Mouse (Mus musculus): ENCODE measurements around the gene Cic.

The Cic gene

DNA sequence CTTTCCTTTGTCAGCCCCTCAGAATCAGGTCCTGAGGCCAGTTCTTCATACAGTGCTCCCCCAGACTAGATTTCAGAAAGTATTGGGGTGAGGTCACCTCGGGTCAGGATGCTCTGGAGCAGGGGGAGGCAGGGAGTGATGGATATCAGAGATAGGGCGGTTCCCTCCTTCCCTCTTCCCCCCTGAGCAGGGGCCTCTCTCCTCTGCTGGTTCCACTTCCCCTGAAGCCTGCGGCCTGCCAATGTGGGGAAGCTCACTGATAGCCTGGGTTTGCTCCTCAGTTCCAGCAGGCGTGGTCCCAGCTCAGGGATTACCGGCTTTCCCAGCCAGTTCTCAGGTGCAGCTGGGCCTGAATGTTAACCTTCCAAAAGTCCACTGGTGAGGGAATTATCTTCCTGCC, 16.1 kb downstream of the Cic start:
- DNase-seq (ENCODE audit: low spot score): peak; percentile 17

DNA sequence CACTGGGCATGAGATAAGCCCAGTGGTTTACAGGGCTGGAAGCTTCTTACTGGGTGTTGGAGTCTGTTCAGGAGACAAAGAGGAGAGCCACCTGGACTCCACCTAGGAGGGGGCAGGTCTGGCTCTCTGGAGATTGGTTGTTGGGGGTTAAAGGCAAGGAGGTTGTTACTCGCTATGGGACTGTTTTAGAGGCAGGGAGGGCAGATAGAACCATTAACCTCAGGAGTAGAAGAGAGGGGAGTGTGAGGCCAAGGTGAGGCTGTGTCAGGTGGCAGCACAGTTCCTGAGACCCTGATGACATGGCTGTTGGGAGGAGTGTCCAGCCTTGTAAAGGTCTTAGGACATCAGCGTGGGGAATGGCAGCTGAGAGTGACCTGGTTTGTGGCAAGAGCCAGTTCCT, 16.7 kb downstream of the Cic start:
- no peak for DNase-seq (ENCODE audit: low spot score)

DNA sequence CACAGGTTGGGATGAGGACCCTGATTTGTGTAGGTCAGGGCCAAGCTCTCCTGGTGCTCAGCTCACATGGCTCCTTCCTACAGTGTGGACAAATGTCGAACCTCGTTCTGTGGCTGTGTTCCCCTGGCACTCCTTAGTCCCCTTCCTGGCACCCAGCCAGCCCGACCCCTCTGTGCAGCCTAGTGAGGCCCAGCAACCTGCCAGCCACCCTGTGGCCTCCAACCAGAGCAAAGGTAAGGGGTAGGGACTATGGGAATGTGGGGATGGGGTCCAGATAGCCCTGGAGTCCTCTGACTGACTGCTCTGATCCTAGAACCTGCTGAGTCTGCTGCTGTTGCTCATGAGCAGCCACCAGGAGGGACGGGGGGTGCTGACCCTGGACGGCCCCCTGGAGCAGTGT, 17.3 kb downstream of the Cic start:
- no peak for DNase-seq (ENCODE audit: low spot score)

DNA sequence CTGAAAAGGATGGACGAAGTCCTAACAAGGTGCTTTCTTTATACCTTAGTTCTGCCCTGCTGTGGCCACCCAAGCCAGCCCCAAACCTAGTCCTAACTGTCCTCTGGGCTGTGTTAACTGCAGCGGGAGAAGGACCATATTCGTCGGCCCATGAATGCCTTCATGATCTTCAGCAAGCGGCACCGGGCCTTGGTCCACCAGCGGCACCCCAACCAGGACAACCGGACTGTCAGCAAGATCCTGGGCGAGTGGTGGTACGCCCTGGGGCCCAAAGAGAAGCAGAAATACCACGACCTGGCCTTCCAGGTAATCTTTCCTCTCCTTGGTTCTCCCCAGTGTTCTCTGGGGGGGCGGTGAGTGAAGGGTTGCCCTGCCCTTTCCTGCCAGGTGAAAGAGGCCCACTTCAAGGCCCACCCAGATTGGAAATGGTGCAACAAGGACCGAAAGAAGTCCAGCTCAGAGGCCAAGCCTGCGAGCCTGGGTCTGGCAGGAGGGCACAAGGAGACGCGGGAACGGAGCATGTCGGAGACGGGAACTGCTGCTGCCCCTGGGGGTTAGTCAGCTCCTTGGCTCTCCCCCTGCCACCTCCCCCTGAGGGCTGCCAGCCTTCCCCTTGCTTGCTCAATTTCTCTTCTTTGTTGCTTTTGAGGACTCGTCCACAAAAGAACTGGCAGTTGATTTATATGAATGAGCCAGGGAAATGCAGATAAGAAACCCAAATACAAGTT, 18.2 kb downstream of the Cic start:
- DNase-seq (ENCODE audit: low spot score): no peak

DNA sequence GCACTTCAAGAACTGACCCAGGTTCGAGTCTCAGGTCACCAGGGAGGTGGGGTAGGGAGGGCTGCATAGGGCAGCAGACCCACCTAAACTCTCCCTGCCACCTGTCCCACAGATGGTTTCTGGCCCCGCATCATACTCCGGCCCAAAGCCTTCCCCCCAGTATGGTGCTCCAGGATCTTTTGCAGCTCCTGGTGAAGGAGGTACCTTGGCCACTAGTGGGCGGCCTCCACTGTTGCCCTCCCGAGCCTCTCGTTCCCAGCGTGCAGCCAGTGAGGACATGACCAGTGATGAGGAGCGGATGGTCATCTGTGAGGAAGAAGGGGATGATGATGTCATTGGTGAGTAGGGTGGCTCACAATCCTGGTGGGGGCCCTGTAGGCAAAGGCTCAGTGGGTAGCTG, 19.5 kb downstream of the Cic start:
- DNase-seq (ENCODE audit: low spot score): no peak

DNA sequence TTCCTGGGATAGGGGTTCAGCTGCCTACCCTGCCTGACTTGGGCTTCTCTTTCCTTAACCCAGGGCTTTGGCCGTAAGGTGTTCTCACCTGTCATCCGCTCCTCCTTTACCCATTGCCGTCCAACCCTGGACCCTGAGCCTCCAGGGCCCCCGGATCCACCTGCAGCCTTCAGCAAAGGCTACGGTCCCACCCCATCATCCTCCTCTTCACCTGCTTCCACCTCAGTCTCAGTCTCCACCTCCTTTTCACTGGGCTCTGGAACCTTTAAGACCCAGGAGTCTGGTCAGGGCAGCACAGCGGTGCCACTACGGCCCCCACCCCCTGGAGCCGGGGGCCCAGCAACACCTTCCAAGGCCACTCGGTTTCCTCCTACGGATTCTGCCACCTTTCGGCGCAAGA, 20.5 kb downstream of the Cic start:
- DNase-seq (ENCODE audit: low spot score): no peak

DNA sequence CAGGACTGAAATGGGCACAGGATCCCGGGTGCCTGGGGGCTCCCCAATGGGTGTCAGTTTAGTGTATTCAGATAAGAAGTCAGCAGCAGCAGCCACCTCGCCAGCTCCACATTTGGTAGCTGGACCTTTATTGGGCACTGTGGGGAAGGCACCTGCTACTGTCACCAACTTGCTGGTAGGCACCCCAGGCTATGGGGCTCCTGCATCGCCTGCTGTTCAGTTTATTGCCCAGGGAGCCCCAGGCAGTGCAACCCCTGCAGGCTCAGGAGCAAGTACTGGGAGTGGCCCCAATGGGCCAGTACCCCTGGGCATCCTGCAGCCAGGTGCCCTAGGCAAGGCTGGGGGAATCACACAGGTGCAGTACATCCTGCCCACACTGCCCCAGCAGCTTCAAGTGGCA, 21.2 kb downstream of the Cic start:
- no peak for DNase-seq (ENCODE audit: low spot score)

DNA sequence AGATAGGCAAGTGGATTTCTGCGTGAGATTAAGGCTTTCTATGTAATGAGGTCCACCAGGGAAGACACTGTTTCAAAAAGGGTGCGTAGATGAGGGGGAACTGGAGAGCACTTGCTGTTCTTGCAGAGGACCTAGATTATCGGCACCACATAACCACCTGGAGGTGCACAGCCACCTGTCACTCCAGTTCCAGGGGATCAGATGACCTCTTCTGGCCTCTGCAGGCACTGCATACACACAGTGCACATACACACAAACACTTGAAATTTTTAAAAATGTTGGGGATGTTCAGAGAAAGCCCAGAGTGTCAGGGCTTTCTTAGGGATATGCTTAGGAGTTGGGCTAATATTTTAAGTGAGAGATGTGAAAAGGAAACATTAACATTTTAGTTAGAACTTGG, 22.4 kb downstream of the Cic start:
- DNase-seq (ENCODE audit: low spot score): no peak

DNA sequence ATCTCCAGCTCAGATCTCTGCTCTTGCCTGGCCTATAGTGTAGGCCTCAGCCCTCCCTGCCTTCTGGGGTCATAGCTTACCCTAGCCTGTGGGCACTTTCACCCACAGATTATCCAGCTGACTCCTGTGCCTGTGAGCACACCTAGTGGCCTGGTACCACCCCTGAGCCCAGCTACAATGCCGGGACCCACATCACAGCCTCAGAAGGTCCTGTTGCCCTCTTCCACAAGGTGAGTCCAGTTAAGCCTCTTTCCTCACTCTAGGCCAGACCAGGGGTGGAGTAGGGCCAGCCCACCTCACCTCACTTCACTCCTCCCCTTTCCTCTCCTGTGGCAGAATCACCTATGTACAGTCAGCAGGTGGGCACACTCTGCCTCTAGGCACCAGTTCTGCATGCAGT, 23.0 kb downstream of the Cic start:
- no peak for DNase-seq (ENCODE audit: low spot score)

DNA sequence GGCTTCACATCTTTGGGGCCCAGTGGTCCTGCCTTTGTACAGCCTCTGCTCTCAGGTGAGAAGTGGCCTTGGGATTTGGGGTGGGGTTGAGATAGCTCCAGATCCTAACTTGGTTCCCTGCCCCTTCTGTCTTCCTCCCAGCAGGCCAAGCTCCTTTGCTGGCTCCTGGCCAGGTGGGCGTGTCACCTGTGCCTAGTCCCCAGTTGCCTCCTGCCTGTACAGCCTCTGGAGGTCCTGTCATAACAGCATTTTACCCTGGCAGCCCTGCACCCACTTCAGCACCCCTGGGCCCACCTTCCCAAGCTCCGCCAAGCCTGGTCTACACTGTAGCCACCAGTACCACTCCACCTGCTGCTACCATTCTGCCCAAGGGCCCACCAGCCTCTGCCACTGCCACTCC, 23.4 kb downstream of the Cic start:
- no peak for DNase-seq (ENCODE audit: low spot score)

DNA sequence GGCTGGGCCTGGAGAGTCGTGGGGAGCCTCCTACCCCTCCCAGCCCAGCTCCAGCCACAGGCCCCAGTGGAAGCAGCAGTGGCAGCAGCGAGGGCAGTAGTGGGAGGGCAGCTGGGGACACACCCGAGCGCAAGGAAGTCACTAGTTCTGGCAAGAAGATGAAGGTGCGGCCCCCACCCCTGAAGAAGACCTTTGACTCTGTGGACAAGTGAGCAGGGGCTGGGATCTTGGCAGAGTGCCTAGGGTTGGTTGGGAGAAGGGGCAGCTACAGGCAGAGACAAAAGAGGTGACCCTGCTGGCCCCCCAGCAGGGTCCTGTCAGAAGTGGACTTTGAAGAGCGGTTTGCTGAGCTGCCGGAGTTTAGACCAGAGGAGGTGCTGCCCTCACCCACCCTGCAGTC, 24.6 kb downstream of the Cic start:
- no peak for DNase-seq (ENCODE audit: low spot score)

DNA sequence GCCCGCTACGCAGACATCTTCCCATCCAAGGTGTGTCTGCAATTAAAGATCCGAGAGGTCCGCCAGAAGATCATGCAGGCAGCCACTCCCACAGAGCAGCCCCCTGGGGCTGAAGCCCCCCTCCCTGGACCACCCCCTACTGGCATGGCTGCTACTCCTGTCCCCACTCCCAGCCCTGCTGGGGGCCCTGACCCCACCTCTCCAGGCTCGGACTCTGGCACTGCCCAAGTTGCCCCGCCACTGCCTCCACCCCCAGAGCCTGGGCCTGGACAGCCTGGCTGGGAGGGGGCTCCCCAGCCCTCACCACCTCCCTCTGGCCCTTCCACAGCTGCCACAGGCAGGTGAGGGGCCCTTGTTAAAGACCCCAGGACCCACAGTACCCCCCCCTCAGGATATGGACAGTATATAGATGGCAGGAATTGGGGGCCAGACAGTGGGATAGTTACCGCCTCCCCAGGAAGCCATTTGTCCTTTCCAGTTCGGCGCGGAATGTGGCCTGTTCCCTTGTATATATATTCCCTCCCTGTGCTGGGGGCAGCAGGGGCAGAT, 25.8 kb downstream of the Cic start:
- no peak for DNase-seq (ENCODE audit: low spot score)

DNA sequence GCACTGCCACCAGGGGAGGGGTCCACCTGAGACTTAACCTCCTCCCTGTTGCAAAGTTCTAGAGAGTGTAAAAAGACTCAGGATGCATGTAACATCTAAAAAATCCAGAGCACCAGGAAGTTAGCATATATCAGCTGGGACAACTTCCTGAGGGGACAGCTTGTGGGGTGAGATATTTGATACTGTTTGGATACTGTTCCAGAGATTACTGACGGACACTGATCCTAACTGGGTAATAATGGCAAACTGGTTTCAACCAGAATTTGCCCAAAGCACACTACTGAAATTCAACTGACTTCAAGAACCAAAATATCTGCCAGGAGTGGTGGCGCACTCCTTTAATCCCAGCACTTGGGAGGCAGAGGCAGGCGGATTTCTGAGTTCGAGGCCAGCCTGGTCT, 27.0 kb downstream of the Cic start:
- DNase-seq (ENCODE audit: low spot score): no peak

DNA sequence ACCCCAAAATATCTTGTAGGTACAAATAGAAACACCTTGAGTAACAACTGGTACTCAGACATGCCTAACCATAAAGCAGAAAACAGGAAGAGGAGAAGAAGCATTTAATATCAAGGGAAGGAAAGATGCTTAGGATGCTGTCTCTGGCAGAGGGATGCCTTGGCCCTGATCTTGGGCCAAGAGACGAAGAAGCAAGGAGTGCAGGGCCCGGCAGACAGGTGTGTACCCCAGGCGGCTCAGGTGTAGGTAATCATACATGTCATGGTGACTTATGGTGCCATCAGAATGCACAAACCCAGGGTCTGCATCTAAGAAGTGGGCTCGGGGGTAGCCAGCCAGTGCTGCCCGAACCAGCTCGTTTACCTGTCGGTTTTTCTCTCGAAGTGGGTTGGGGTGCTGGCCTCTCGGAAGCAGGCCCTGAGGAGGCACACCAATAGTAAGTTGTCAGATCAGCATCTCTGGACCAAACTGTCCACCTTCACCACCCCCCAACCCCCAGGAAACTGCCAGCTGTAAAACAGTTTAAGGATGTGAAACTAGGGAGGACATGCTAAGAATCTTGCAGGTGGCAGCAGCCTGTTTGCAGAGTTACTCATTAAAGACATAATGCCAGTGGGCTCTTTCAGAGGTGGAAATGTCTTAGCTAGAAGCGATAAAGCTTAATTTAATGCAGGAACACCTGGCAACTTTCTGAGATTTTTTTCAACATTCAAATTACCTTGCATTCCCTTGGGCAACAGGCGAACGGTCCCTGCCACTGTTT, 27.6 kb downstream of the Cic start:
- DNase-seq (ENCODE audit: low spot score): no peak

DNA sequence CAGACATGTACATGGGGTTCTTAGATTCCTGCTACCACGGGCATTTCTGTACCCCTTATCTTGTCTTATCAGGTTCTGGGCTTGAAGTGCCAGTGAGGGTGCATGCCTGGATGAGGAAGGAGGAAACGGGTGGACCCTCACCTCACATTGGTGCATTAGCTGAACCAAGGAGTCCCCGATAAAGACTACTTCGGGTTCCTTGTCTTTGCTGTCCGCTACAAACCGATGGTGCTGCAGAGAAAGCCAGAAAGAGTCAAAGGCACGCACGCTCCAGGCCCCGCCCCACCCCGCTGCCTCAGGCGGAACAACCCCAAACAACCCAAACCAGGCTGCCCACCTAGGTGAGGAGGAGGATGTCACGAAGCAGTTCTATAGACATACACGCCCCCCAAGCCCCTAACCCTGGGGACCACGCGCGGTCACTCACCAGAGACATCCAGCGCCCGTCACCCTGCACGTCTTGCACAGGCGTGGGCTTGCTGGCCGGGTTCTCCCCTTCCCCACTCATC, 29.5 kb downstream of the Cic start:
- no peak for DNase-seq (ENCODE audit: low spot score)

DNA sequence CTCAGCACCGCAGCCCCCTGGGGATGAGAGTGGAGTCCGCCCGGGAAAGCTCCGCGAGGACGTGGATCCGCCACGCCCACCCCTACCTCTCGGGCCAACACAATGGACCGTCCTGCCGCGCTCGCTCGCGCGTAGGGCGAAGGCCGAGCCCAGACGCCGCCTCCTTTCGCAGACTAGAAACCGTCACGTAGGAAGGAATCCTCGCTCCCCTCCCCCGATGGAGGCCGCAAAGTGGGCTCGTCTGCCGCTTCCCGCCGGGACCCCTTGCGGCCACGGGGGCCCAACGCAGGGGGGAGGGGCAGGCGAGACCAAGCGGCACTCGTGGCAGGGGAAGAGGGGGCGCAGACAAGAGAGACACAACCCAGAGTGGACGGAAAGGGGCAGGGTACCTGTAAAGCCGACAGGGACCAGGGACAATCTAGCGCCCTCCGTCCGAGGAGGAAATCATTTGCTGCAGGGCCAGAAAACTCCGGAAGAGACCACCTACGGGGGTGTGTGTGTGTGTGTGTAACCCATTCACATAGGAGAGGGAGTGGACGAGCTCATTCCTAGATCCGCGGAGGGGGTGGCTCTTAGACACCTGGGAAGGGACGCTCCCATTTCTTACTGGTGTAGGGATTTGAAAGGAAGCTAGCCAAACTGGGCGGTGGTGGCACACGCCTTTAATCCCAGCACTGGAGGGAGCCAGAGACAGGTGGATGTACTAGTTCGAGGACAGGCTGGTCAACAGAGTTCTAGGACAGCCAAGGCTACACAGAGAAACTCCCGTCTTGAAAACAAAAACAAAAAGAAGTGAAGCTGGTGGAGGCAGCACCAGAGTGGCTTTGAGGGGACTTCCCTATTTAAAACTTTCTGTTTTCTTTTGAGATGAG, 30.2 kb downstream of the Cic start, which contains the start of gene Pafah1b3:
Gene Pafah1b3, minus strand, starts transcription at position 533 of the 872 bp plus-strand sequence.
- DNase-seq (ENCODE audit: low spot score): peak; percentile 84

DNA sequence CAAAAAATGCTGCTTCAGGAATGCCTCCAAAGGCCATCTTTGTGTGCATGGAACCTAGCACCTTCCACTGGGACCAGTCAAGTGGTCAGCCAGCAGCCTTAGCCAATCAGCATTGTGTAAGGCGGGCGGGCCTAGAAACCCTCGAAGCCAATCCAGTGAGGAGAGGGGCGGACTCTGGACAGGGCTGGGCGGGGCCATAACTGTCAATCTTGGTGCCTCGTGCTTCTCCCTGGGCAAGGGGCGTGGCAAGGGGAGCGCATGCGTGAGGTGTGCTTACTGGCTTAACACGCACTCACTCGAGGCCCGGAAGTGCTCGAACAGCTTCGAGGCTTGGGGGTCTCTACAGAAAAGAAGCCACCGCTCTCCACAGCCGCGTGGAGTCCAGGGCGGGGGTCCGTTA, 33.6 kb downstream of the Cic start, which contains the start of gene Prr19:
Gene Prr19, plus strand, starts transcription at position 349 of the 400 bp plus-strand sequence.
- no peak for DNase-seq (ENCODE audit: low spot score)

DNA sequence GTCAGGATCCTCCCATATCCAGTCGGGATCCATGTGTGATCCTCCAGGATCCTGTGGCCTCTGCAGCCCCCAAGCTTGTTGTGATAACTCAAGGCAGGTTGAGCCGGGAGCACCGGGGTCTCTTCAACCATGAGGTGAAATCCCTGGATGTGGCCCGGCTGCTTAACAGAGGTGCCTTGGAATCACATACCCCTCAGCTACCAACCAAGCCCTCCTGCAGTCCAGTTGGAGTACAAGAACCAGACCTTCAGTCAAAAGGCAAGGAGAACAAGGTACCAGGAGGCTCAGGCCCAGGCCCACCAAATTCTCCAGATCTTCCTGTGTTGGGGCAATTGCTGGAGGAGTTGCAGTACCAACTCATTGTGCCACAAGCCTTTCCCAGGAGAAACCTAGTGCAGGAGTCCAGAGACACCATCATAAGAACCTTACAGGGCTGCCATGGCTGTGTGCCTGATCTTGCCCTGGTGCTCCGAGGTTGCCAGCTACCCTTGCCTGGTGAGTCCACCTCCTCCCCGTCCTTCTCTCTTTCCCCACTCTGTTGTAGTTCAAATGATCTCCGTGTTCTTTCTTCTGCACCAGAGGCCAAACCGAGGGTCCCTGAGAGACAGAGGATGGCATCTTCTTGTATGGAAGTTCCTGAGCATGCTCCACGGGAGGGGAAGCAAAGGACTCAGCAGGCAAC, 35.6 kb downstream of the Cic start:
- no peak for DNase-seq (ENCODE audit: low spot score)

DNA sequence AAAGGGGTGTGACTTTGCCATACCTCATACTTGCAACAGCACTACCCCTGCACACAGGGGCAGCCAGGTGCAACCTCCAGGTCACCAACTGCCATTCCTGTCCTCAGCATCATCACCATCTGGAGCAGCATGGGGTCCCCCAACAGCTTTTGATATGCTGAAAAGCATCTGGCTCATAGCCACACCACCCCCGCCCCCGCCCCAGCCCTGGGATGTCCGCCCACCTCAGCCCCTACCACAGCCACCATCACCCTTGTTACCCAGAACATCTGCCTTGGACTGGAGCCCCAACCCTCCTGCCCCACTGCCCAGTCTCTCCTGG, 36.1 kb downstream of the Cic start:
- no peak for DNase-seq (ENCODE audit: low spot score)

DNA sequence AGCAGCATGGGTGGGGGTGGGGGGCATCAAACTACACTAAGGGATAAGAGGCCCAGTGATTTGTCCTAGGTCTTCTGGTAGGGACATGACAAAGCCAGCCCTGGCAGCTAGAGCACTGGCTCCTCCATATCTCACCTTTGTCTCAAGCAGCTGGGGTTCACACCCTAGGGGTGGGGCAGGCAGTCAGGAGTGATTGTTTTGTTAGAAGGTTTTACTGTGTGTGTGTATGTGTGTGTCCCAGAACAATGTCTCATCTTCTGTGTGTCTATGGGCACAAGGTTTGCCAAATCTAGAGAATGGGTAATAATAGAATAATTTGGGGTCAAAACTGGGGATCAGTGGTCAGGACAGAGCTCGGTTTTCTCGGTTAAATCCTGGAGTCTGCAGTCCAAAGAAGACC, 38.0 kb downstream of the Cic start:
- DNase-seq (ENCODE audit: low spot score): no peak

DNA sequence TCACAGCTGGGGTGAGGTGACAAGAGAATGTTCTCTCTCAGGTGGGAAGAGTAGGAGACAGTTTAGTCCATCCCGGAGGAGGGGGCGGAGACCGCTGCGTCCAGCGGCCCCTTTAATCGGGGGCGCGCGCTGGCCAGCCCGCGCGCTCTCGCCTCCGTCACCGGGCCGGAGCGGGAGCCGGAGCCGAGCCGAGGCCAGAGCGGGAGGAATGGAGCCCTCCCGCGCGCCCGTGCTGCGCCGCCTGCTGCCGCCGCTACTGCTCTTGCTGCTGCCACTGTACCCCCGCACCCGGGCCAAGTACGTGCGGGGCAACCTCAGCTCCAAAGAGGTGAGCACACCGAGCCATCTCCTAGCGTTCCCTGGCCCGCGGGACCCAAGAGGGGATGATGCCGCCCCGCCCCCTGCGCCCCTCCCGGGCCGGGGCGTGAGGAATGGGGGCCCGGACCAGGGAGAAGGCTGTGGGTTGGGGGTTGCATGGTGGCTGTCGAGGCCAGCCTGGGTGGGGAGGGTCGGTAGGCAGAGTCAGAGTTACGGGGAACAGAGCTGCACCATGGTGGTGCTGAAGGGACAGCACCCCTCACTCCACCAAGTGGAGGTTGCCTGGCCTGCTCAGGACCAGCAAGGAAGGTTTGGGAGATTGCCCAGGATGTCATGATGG, 38.6 kb downstream of the Cic start, which contains the start of gene Tmem145:
Gene Tmem145, plus strand, starts transcription at position 151 of the 658 bp plus-strand sequence.
- DNase-seq (ENCODE audit: low spot score): peak; percentile 18
